Mouse (Mus musculus) neural tube, embryonic 11.5 days (tissue): ENCODE results near the gene Rasl12. TPM values are rescaled to one million over a fixed set of nuclear protein-coding genes. Genes with fewer than 3 reads are reported as not detected.

Experiments used
- ATAC-seq: fragments of 200-750 bp; cut with Nextera tagmentation; 2 replicates; pipeline ENCODE4 v1.8.0; 2017; ENCODE audit warnings: moderate number of reproducible peaks, mild to moderate bottlenecking, moderate TSS enrichment, moderate library complexity; ENCODE audit not compliant: insufficient read depth, low FRiP score, low TSS enrichment
- DNase-seq: peaks from one replicate; pipeline ENCODE4 v3.0.0-alpha.2; 2015; ENCODE audit warnings: low spot score
- H3K27ac ChIP-seq: fragments of 300-500 bp; sonication (generic); 2 replicates; pipeline ENCODE4 v1.5.1; 2014; ENCODE audit warnings: low read depth, mild to moderate bottlenecking, low read length
- H3K27me3 ChIP-seq: fragments of 300-500 bp; sonication (generic); 2 replicates; pipeline ENCODE4 v1.6.1; 2014; ENCODE audit warnings: mild to moderate bottlenecking, low read length, mixed read lengths; ENCODE audit not compliant: control insufficient read depth, insufficient read depth
- H3K36me3 ChIP-seq: fragments of 300-500 bp; sonication (generic); 2 replicates; pipeline ENCODE4 v1.6.1; 2014; ENCODE audit warnings: mild to moderate bottlenecking, low read length, moderate library complexity, mixed read lengths; ENCODE audit not compliant: control insufficient read depth, insufficient read depth
- H3K4me1 ChIP-seq: fragments of 300-500 bp; sonication (generic); 2 replicates; pipeline ENCODE4 v1.6.1; 2014; ENCODE audit warnings: low read length, mixed read lengths; ENCODE audit not compliant: control insufficient read depth, insufficient read depth
- H3K4me2 ChIP-seq: fragments of 300-500 bp; sonication (generic); 2 replicates; pipeline ENCODE4 v1.6.1; 2014; ENCODE audit warnings: low read depth, mild to moderate bottlenecking, moderate library complexity
- H3K4me3 ChIP-seq: fragments of 300-500 bp; sonication (generic); 2 replicates; pipeline ENCODE4 v1.5.1; 2014; ENCODE audit warnings: low read depth, low read length
- H3K9ac ChIP-seq: fragments of 300-500 bp; sonication (generic); 2 replicates; pipeline ENCODE4 v1.6.1; 2014; ENCODE audit warnings: mild to moderate bottlenecking, low read length
- H3K9me3 ChIP-seq: fragments of 300-500 bp; sonication (generic); 2 replicates; pipeline ENCODE4 v1.6.1; 2016; ENCODE audit warnings: low read length; ENCODE audit not compliant: control insufficient read depth
- WGBS: fragments of 180-500 bp; shearing (Covaris S2); extraction: QIAGEN DNeasy Blood & Tissue Kit; methylation state at CpG from one replicate; pipeline ENCODE4 v1.1.7; 2014; 5-methylcytosine and 5-hydroxymethylcytosine counted together
- polyA plus RNA-seq: library from polyadenylated mRNA; unstranded; fragments of >200 nt; fragmentation: Nextera tagmentation; extraction: Ambion mirVana; gene quantifications from 2 replicates; pipeline ENCODE4 v1.2.1, GENCODE M21; 2014

Gene Rasl12
- polyA plus RNA-seq, 1 experiment from 2014 or later, result 6.9 TPM

DNA sequence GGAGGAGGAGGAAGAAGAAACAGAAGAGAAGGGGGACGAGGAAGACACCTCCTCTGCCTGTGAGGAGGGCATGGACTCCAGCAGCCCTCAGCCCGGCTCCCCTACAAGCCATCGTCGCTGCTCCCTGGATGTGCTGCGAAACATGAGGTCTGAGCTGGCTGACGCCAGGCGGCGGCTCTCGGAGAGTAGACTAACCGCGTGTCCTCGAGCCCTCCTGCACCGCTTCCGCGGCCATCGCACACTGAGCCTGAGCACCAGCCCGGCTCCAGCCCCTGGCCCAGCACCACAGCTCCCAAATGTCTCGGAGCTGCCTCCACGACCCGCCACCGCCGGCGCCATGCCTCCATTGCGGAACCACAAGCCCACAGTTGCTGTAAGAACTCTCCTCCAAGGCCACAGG, 26.6 kb upstream of the Rasl12 start:
- Histone ChIP-seq H3K4me2 (no peak overlapping the region), H3K27me3 (no peaks in the 10 kb centered on the region), H3K4me3 (no peak overlapping the region), H3K27ac (no peak overlapping the region), H3K9me3 (no peaks in the 10 kb centered on the region), H3K36me3 (no peaks in the 10 kb centered on the region; the same call in none of the 2 replicates), H3K4me1 (no peaks in the 10 kb centered on the region), H3K9ac (no peak overlapping the region)
- DNase-seq, result no peak
- WGBS, result 75% methylated on average over 24 of the region's 24 CpGs
- no peak for ATAC-seq

- Histone ChIP-seq H3K9me3 (no peaks in the 10 kb centered on the region), H3K4me1 (no peaks in the 10 kb centered on the region), H3K27ac (no peak overlapping the region), H3K36me3 (no peaks in the 10 kb centered on the region; the same call in none of the 2 replicates), H3K4me2 (no peak overlapping the region), H3K4me3 (no peak overlapping the region), H3K27me3 (no peaks in the 10 kb centered on the region), H3K9ac (no peak overlapping the region)
- 71% methylated on average over 4 of the region's 4 CpGs for WGBS
- ATAC-seq (no peak), DNase-seq (no peak)
Observed at GRCm38 (mm10) chr9:65372449-65372848, 25.9 kb upstream of the Rasl12 start.

DNA sequence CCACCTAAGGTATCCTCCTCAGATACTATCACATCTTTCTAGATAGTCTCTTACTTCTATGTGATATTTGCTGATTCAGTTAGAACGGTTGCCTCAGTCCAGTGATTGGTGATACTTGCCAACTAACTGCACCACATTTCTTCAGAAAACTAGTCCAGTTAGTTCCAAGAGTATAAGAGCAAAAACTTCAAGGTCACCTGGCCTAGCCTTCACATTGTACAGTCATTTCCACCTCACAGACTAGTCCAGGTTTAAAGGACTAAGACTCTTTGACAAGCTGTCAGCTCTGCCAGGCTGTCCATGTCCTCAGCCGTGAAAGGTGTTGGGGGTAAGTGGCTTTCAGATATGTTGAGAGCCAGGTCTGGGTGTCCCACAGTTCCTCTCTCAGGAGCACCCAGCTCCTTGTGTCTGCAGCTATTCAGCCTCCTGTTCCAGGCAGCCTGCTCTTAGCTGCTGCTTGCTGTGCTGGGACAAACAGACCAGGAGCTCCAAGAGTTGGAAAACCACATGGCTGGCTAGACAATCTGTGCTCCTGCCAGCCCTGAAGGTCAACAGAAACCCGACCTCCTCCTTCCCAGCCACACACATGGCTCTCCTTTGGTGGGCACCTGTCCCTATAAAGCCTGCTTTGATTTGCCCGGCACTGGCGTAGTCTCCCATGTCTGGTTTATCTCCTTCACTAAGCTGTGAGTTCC, 23.7 kb upstream of the Rasl12 start:
- Histone ChIP-seq H3K4me1 (no peaks in the 10 kb centered on the region), H3K4me2 (no peak overlapping the region), H3K27ac (no peak overlapping the region), H3K9me3 (no peaks in the 10 kb centered on the region), H3K9ac (no peak overlapping the region), H3K27me3 (no peaks in the 10 kb centered on the region), H3K4me3 (no peak overlapping the region), H3K36me3 (no peaks in the 10 kb centered on the region; the same call in 1 of the 2 replicates)
- ATAC-seq, result no peak
- WGBS, result 79% methylated on average over 5 of the region's 5 CpGs
- DNase-seq, result no peak

GRCm38 (mm10) chr9:65375163-65375934, 23.0 kb upstream of the Rasl12 start:
- Histone ChIP-seq H3K9me3 (no peaks in the 10 kb centered on the region), H3K4me2 (no peak overlapping the region), H3K27ac (no peak overlapping the region), H3K27me3 (no peaks in the 10 kb centered on the region), H3K36me3 (no peaks in the 10 kb centered on the region; the same call in 1 of the 2 replicates), H3K9ac (no peak overlapping the region), H3K4me1 (no peaks in the 10 kb centered on the region), H3K4me3 (no peak overlapping the region)
- DNase-seq (no peak), ATAC-seq (no peak)
- 87% methylated on average over 9 of the region's 9 CpGs for WGBS

GRCm38 (mm10) chr9:65381017-65381590, 17.2 kb upstream of the Rasl12 start:
- no peak overlapping the region for H3K27ac ChIP-seq
- no peak overlapping the region for H3K4me3 ChIP-seq
- H3K9ac ChIP-seq, result no peak overlapping the region
- no peaks in the 10 kb centered on the region for H3K36me3 ChIP-seq
- 79% methylated on average over 4 of the region's 4 CpGs for WGBS
- H3K9me3 ChIP-seq, result no peaks in the 10 kb centered on the region
- no peaks in the 10 kb centered on the region for H3K4me1 ChIP-seq
- no peak overlapping the region for H3K4me2 ChIP-seq
- H3K27me3 ChIP-seq, result no peaks in the 10 kb centered on the region
- ATAC-seq (no peak), DNase-seq (no peak)

- WGBS, result 86% methylated on average over 6 of the region's 6 CpGs
- ATAC-seq, result no peak
- H3K4me3 ChIP-seq, result no peak overlapping the region
- no peak for DNase-seq
- H3K9ac ChIP-seq, result no peak overlapping the region
- H3K4me2 ChIP-seq, result no peak overlapping the region
- H3K27me3 ChIP-seq, result no peaks in the 10 kb centered on the region
- H3K36me3 ChIP-seq, result no peaks in the 10 kb centered on the region
- no peaks in the 10 kb centered on the region for H3K9me3 ChIP-seq
- H3K4me1 ChIP-seq, result no peaks in the 10 kb centered on the region
- H3K27ac ChIP-seq, result no peak overlapping the region
Observed at GRCm38 (mm10) chr9:65382031-65382750, 16.1 kb upstream of the Rasl12 start.

DNA sequence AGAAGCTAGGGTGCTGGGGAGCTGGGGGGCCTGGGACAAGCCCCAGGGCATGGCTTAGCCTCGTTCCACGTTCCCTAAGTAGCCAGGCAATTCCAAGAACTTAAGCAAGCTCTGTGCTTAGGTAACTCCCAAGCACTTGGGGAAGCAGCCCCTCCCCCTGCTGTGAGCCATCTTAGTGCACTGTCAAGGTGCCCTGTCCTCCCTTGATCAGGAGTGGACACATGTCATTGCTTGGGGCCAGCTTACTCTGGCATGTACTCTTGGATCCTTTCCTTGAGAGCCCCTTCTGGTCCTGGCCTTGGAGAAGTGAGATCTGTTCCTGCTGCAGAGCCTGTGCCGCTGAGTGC, 15.6 kb upstream of the Rasl12 start:
- Histone ChIP-seq H3K36me3 (no peaks in the 10 kb centered on the region), H3K27me3 (no peaks in the 10 kb centered on the region), H3K4me3 (no peak overlapping the region), H3K4me1 (no peaks in the 10 kb centered on the region), H3K27ac (no peak overlapping the region), H3K9me3 (no peaks in the 10 kb centered on the region), H3K4me2 (no peak overlapping the region), H3K9ac (no peak overlapping the region)
- ATAC-seq (no peak), DNase-seq (no peak)
- WGBS, result 59% methylated on average over 3 of the region's 3 CpGs

DNA sequence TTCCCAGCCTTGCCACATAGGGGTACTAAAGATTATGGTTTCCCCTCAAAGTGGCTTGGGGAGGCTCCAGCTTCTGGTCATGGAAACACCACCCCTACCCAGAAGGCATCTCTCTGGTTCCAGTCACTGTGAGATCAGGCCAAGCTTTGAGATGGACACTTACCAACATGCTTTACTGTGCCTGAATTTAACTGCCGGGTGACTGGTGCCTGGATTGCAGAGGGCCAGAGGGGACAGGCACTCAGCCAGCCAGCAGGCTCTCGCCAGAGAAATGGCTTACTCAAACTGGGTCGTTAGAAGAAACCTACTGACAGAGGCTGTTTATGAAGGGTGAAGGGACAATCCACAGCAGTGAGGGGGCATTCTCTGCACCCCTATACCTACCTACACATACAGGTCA, 14.0 kb upstream of the Rasl12 start:
- no peaks in the 10 kb centered on the region for H3K36me3 ChIP-seq
- no peak overlapping the region for H3K4me2 ChIP-seq
- 55% methylated on average over 3 of the region's 3 CpGs for WGBS
- ATAC-seq (no peak), DNase-seq (no peak)
- no peak overlapping the region for H3K9ac ChIP-seq
- H3K4me1 ChIP-seq, result no peaks in the 10 kb centered on the region
- H3K27ac ChIP-seq, result no peak overlapping the region
- H3K9me3 ChIP-seq, result no peaks in the 10 kb centered on the region
- no peaks in the 10 kb centered on the region for H3K27me3 ChIP-seq
- H3K4me3 ChIP-seq, result no peak overlapping the region
